ENCODE assay signal across 9 mouse cellular contexts in genomic region chr17:31937141-31937554, GRCm38 (mm10).
DNase-seq lines count a peak whose midpoint lies in the region; ATAC-seq and TF ChIP-seq lines count a peak whose summit lies in the region.
"Had no signal": no experiment of that assay in that cellular context is flagged by ENCODE, and none has a peak within 500 bp of the region (broad histone marks: within the 10 kb centered on the region; RNA-seq: fewer than 3 reads in every experiment).

No protein-coding gene starts in this region.

- peak; percentile 30; the same call in 1 of the 2 replicates for ATAC-seq in heart, embryonic 12.5 days (ENCODE audit: insufficient number of reproducible peaks, low FRiP score)

- H3K4me1 ChIP-seq in heart, embryonic 12.5 days (replicated peaks), result peaks cover 53% of the 10 kb centered on the region
- H3K4me1 ChIP-seq in cerebellum, adult 2 months (ENCODE audit: control insufficient read depth, insufficient read depth, low read length), result no peaks in the 10 kb centered on the region

- H3K9me3 ChIP-seq in heart, embryonic 12.5 days (replicated peaks), result no peaks in the 10 kb centered on the region

- no peaks in the 10 kb centered on the region for H3K27me3 ChIP-seq in heart, embryonic 12.5 days (replicated peaks)
- no peaks in the 10 kb centered on the region for H3K27me3 ChIP-seq in splenic B cell, adult 2 months (ENCODE audit: control insufficient read depth, insufficient read depth, low read length, poor library complexity, severe bottlenecking)
- H3K27me3 ChIP-seq in cerebellum, adult 2 months (ENCODE audit: control insufficient read depth, insufficient read depth, low read length), result no peaks in the 10 kb centered on the region

- H3K4me3 ChIP-seq in heart, embryonic 12.5 days, result no peak overlapping the region
- H3K4me3 ChIP-seq in cerebellum, adult 2 months (replicated peaks; ENCODE audit: insufficient read depth, low read depth, low read length), result no peak overlapping the region
- H3K4me3 ChIP-seq: erythroblast, embryonic 14.5 days had no signal

- H3K4me2 ChIP-seq in heart, embryonic 12.5 days, result no peak overlapping the region

- H3K36me3 ChIP-seq in heart, embryonic 12.5 days, result no peaks in the 10 kb centered on the region
- H3K36me3 ChIP-seq in splenic B cell, adult 2 months (ENCODE audit: control insufficient read depth, insufficient read depth, low read length, poor library complexity, severe bottlenecking), result no peaks in the 10 kb centered on the region

- DNase-seq in adrenal gland, postnatal 10 days, result peak; percentile 54
- DNase-seq in adrenal gland, postnatal 4 days (ENCODE audit: low spot score in 2 of 2), result no peak
- peak; percentile 30 for DNase-seq in MN1 (ENCODE audit: low spot score)
- peak; percentile 86 for DNase-seq in kidney, postnatal 14 days
- DNase-seq in splenic B cell, adult 2 months (ENCODE audit: low read depth, low spot score), result peak; percentile 29
- no peak for DNase-seq in frontal cortex, postnatal 36 days (ENCODE audit: low spot score in 2 of 2)
- no peak for DNase-seq in cerebellum, adult 2 months

- no peak for TF ChIP-seq CTCF in cerebellum, adult 2 months (IDR thresholded peaks at IDR 0.05; ENCODE audit: borderline replicate concordance, insufficient read depth, low read depth, low read length)

- no peak for TF ChIP-seq POLR2A in cerebellum, adult 2 months (IDR thresholded peaks at IDR 0.05; ENCODE audit: borderline replicate concordance, insufficient read depth, low read length)

- peak overlapping the region; percentile 59 for H3K27ac ChIP-seq in heart, embryonic 12.5 days (ENCODE audit: poor library complexity, severe bottlenecking)
- H3K27ac ChIP-seq in cerebellum, adult 2 months (ENCODE audit: insufficient read depth, low read length), result no peak overlapping the region

- H3K9ac ChIP-seq in heart, embryonic 12.5 days, result no peak overlapping the region

- WGBS in heart, embryonic 12.5 days, result 18% methylated on average over 3 of the region's 3 CpGs
- WGBS in cerebellum, adult 2 months, result 48% methylated on average over 3 of the region's 3 CpGs

Comparison
In these comparisons a context has a peak if more than half of its experiments do, and no peak if none do; other contexts are left out.
1. DNase-seq: peak in adrenal gland, postnatal 10 days (single experiment), MN1 (single experiment), kidney, postnatal 14 days (single experiment) and splenic B cell, adult 2 months (single experiment); none in adrenal gland, postnatal 4 days (0 of 2), frontal cortex, postnatal 36 days (0 of 2) and cerebellum, adult 2 months (0 of 2).